Mouse (Mus musculus) heart, embryonic 13.5 days (tissue): ENCODE results near the gene Hif3a. TPM values are rescaled to one million over a fixed set of nuclear protein-coding genes. Genes with fewer than 3 reads are reported as not detected.
"Not testable (repeated sequence)": the region's sequence is repeated elsewhere in the genome, so short reads cannot be mapped to it uniquely, and the experiment has no call there.

ENCODE experiments used
- ATAC-seq: fragments of 200-750 bp; cut with Nextera tagmentation; 2 replicates; pipeline ENCODE4 v1.8.0; 2017; ENCODE audit warnings: moderate TSS enrichment; ENCODE audit not compliant: insufficient number of reproducible peaks, low FRiP score, low TSS enrichment; ENCODE audit errors: extremely low read depth
- H3K27ac ChIP-seq: fragments of 300-500 bp; sonication (generic); replicated peaks from 2 replicates; pipeline ENCODE4 v1.5.1; 2015; ENCODE audit warnings: moderate library complexity, mild to moderate bottlenecking, inconsistent platforms
- H3K27me3 ChIP-seq: fragments of 300-500 bp; sonication (generic); replicated peaks from 2 replicates; pipeline ENCODE4 v1.6.1; 2015; ENCODE audit warnings: mild to moderate bottlenecking, inconsistent platforms
- H3K36me3 ChIP-seq: fragments of 300-500 bp; sonication (generic); 2 replicates; pipeline ENCODE4 v1.6.1; 2015; ENCODE audit warnings: mild to moderate bottlenecking, inconsistent platforms
- H3K4me1 ChIP-seq: fragments of 300-500 bp; sonication (generic); 2 replicates; pipeline ENCODE4 v1.6.1; 2015; ENCODE audit warnings: inconsistent platforms
- H3K4me2 ChIP-seq: fragments of 300-500 bp; sonication (generic); 2 replicates; pipeline ENCODE4 v1.6.1; 2015; ENCODE audit warnings: inconsistent platforms, mild to moderate bottlenecking, moderate library complexity
- H3K4me3 ChIP-seq: fragments of 300-500 bp; sonication (generic); 2 replicates; pipeline ENCODE4 v1.5.1; 2015; ENCODE audit warnings: moderate library complexity, mild to moderate bottlenecking, inconsistent platforms
- H3K9ac ChIP-seq: fragments of 300-500 bp; sonication (generic); 2 replicates; pipeline ENCODE4 v1.6.1; 2015; ENCODE audit warnings: inconsistent platforms, mild to moderate bottlenecking, moderate library complexity
- H3K9me3 ChIP-seq: fragments of 300-500 bp; sonication (generic); 2 replicates; pipeline ENCODE4 v1.6.1; 2016; ENCODE audit warnings: inconsistent platforms
- WGBS: fragments of 180-500 bp; shearing (Covaris S2); methylation state at CpG from one replicate; pipeline ENCODE4 v1.1.7; 2015; ENCODE audit warnings: mixed read lengths; 5-methylcytosine and 5-hydroxymethylcytosine counted together
- polyA plus RNA-seq: library from polyadenylated mRNA; unstranded; fragments of >200 nt; fragmentation: Nextera tagmentation; extraction: Ambion mirVana; gene quantifications from 2 replicates; pipeline ENCODE4 v1.2.1, GENCODE M21; 2015

The Hif3a gene
- polyA plus RNA-seq = 26.7 and 26.8 TPM in 2 replicates

DNA sequence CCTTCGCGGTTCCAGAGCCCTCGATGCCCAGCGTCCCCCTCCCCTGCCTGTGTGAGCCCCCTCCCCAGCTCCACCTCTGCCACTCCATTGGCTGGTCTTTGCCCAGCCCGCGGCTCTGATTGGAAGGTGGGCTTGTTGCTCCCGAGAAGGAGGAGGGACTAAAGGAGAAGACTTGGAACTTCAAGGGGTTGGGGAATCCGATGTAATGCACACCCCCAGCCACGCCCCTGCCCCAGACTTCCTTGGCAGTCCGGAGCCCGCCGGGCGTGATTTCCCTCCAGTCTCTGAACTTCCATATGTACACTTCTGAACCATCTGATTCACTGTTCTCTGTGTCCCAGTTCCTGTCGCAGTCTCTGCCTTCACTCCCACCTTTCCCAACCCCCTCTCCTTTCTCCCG is at the start of gene Hif3a:
TSS of gene Hif3a (minus strand) at position 39 of the 400 bp plus-strand sequence.
- Histone ChIP-seq H3K9me3 (no peaks in the 10 kb centered on the region), H3K4me1 (peaks cover 55% of the 10 kb centered on the region), H3K9ac (peak within 1 kb of the TSS; percentile 93), H3K27me3 (no peaks in the 10 kb centered on the region), H3K4me3 (peak within 1 kb of the TSS; percentile 78), H3K36me3 (no peaks in the 10 kb centered on the region), H3K27ac (peak within 1 kb of the TSS; percentile 99), H3K4me2 (peak within 1 kb of the TSS; percentile 92)
- under 1% methylated on average over 15 of the region's 15 CpGs for WGBS
- ATAC-seq = peak; percentile 50; the same call in 1 of the 2 replicates

DNA sequence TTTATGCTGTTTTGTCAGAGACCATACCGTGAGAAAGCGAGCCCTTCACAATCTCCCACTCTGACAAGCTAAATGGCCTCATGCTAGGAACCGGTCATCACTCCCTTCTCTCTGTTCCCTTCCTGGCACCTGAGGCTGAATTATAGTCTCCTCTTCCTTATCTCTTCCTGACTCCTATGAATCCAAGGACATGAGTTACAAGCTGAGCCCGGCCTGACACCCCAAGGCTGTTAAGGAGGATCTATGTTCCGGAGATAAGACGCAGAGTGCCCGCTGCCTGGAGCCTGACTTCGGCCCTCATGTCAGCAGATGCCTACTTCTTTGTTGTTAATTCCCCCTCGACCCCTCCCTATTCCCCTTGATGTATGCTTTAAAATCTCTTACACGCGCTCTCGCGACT is 39.4 kb upstream of the Hif3a start:
- H3K9ac ChIP-seq, H3K9me3 ChIP-seq, H3K36me3 ChIP-seq, H3K4me3 ChIP-seq, H3K4me2 ChIP-seq, H3K27me3 ChIP-seq, H3K4me1 ChIP-seq, H3K27ac ChIP-seq, ATAC-seq: not testable (repeated sequence)
- 80% methylated on average over 13 of the region's 13 CpGs for WGBS

DNA sequence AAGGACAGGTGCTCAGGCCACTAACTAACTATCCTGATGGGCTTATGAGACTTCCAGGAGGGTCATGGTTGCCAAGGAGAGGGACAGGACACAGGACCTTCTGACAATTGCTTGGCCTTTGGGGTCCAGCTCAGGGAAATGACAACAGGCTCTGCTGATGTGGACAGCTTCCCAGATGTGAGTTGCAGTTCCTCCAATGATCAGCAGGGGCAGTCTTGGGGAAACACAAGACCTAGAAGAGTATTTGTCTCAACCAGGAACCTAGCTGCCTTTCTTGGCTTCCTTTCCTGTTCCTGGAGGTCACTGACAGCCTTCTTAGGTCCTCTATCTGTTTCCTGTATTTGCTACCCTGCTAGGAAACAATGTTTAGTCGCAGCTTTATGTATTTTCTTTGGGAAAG is 29.1 kb upstream of the Hif3a start:
- Histone ChIP-seq H3K27me3 (no peaks in the 10 kb centered on the region), H3K9me3 (no peaks in the 10 kb centered on the region), H3K9ac (no peak overlapping the region), H3K4me2 (no peak overlapping the region), H3K4me1 (no peaks in the 10 kb centered on the region), H3K27ac (no peak overlapping the region), H3K36me3 (no peaks in the 10 kb centered on the region), H3K4me3 (no peak overlapping the region)
- ATAC-seq = no peak
- 6% methylated on average over 1 of the region's 1 CpGs for WGBS

DNA sequence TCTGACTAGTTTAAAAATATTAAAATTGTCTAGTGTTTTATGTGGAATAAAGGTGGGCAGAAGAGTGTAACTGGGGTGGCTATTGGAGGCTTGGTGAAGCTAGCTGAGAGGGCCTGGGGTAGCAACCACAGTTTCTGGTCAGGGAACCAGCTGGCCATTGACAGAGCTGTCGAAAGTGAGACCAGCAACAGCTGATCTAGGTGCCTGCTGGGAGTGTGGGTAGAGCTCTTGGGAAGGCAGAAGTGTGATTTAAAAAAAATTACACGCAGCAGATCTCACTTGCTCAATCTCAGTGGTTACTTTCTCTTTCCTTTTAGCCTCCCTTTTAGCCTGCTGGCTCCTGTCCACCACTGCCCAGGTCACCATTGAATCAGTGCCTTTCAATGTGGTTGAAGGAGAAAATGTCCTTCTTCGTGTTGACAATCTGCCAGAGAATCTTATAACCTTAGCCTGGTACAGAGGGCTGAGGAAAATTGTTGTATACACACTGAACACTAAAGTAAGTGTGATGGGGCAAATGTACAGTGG is 27.9 kb upstream of the Hif3a start:
- H3K9ac ChIP-seq = no peak overlapping the region
- no peak overlapping the region for H3K4me2 ChIP-seq
- H3K27me3 ChIP-seq = no peaks in the 10 kb centered on the region
- ATAC-seq = no peak
- H3K9me3 ChIP-seq = no peaks in the 10 kb centered on the region
- H3K4me3 ChIP-seq = no peak overlapping the region
- no peak overlapping the region for H3K27ac ChIP-seq
- WGBS = 57% methylated on average over 3 of the region's 3 CpGs
- H3K36me3 ChIP-seq = no peaks in the 10 kb centered on the region
- H3K4me1 ChIP-seq = no peaks in the 10 kb centered on the region

- H3K27ac ChIP-seq = no peak overlapping the region
- no peaks in the 10 kb centered on the region for H3K9me3 ChIP-seq
- no peak for ATAC-seq
- no peak overlapping the region for H3K4me3 ChIP-seq
- no peak overlapping the region for H3K4me2 ChIP-seq
- no peaks in the 10 kb centered on the region for H3K27me3 ChIP-seq
- WGBS = 55% methylated on average over 3 of the region's 3 CpGs
- no peaks in the 10 kb centered on the region for H3K4me1 ChIP-seq
- H3K9ac ChIP-seq = no peak overlapping the region
- H3K36me3 ChIP-seq = no peaks in the 10 kb centered on the region
Observed at GRCm38 (mm10) chr7:17087731-17088130, 25.5 kb upstream of the Hif3a start.

DNA sequence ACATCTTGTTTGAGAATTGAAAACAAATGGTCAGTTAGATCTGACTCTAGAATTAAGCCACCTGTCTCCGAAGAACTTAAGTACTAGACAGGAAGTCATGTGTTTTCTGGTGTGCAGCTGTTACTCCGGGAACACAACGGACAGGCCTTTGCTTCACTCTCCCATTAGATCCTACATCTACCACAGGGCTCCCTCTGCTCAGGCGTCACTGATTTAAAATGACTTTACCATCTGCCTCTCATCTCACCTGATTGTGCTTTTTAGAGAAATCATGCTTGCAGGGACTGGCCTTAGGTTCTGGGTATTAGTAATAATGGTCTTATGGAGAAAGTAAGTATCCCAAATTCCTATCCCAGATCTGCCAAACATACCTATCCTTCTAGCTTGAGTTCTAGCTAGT is 20.5 kb upstream of the Hif3a start:
- Histone ChIP-seq H3K9me3 (no peaks in the 10 kb centered on the region), H3K9ac (no peak overlapping the region), H3K4me3 (no peak overlapping the region), H3K27ac (no peak overlapping the region), H3K36me3 (no peaks in the 10 kb centered on the region), H3K4me2 (no peak overlapping the region), H3K27me3 (no peaks in the 10 kb centered on the region), H3K4me1 (no peaks in the 10 kb centered on the region)
- WGBS = 73% methylated on average over 4 of the region's 4 CpGs
- no peak for ATAC-seq

GRCm38 (mm10) chr7:17078076-17078654 is 15.9 kb upstream of the Hif3a start:
- 75% methylated on average over 7 of the region's 7 CpGs for WGBS
- no peak for ATAC-seq
- H3K9me3 ChIP-seq = 0 out of 2 replicates have a peak, but pooled peaks cover 3% of the 10 kb centered on the region

DNA sequence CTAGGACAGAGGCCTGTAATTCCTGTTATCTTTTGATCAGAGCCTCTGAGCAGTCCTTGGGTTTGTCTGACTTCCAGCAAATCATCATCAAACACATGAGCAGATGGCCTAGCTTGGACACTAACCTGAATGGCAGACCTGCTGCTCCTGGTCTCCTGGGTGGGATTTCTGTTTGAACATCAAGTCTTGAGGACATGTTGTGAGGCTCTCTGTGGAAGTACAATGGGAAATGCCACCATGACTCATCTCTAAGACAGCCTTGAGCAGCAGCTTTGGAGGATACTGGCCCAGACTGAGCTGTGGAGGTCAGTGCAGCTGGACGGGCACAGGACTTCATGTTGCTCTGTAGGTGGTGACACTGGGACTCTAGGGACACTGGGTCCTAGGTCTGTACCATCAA is 14.3 kb upstream of the Hif3a start:
- no peak overlapping the region for H3K4me2 ChIP-seq

More at GRCm38 (mm10) chr7:17078076-17078654, 15.9 kb upstream of the Hif3a start:
- Histone ChIP-seq H3K36me3 (no peaks in the 10 kb centered on the region), H3K4me1 (no peaks in the 10 kb centered on the region), H3K9ac (no peak overlapping the region), H3K27me3 (no peaks in the 10 kb centered on the region), H3K4me3 (no peak overlapping the region), H3K27ac (no peak overlapping the region), H3K4me2 (no peak overlapping the region)

GRCm38 (mm10) chr7:17073904-17074615 is 11.8 kb upstream of the Hif3a start, which contains the start of gene Psg16:
Gene Psg16 (plus strand): TSS chr7:17074040.
- no peak within 1 kb of the TSS for H3K27ac ChIP-seq
- 0 out of 2 replicates have a peak, but pooled peaks cover 3% of the 10 kb centered on the region for H3K9me3 ChIP-seq
- ATAC-seq = no peak
- H3K36me3 ChIP-seq = no peaks in the 10 kb centered on the region
- peak within 1 kb of the TSS; percentile 4; the same call in 1 of the 2 replicates for H3K4me2 ChIP-seq
- H3K9ac ChIP-seq = no peak within 1 kb of the TSS
- H3K4me3 ChIP-seq = no peak within 1 kb of the TSS
- H3K4me1 ChIP-seq = no peaks in the 10 kb centered on the region
- WGBS = 57% methylated on average over 23 of the region's 23 CpGs
- H3K27me3 ChIP-seq = no peaks in the 10 kb centered on the region

More for the DNA sequence above, 14.3 kb upstream of the Hif3a start:
- WGBS = 88% methylated on average over 1 of the region's 1 CpGs
- Histone ChIP-seq H3K27me3 (no peaks in the 10 kb centered on the region), H3K9ac (no peak overlapping the region), H3K4me3 (no peak overlapping the region), H3K4me1 (no peaks in the 10 kb centered on the region), H3K27ac (no peak overlapping the region), H3K9me3 (0 out of 2 replicates have a peak, but pooled peaks cover 3% of the 10 kb centered on the region), H3K36me3 (no peaks in the 10 kb centered on the region)
- ATAC-seq = no peak

- no peak overlapping the region for H3K4me2 ChIP-seq
- H3K4me3 ChIP-seq = no peak overlapping the region
- no peaks in the 10 kb centered on the region for H3K36me3 ChIP-seq
- ATAC-seq = no peak
- no peak overlapping the region for H3K9ac ChIP-seq
- H3K27me3 ChIP-seq = no peaks in the 10 kb centered on the region
- 53% methylated on average over 5 of the region's 5 CpGs for WGBS
- H3K4me1 ChIP-seq = no peaks in the 10 kb centered on the region
- H3K27ac ChIP-seq = no peak overlapping the region
- 0 out of 2 replicates have a peak, but pooled peaks cover 3% of the 10 kb centered on the region for H3K9me3 ChIP-seq
Observed at GRCm38 (mm10) chr7:17073513-17073903, 11.3 kb upstream of the Hif3a start.

GRCm38 (mm10) chr7:17067651-17068050 is 5.4 kb upstream of the Hif3a start:
- not testable (repeated sequence) for H3K4me2 ChIP-seq, H3K9ac ChIP-seq, H3K9me3 ChIP-seq, ATAC-seq, H3K36me3 ChIP-seq, H3K27me3 ChIP-seq, H3K4me3 ChIP-seq
- WGBS = 27% methylated on average over 5 of the region's 5 CpGs
- Histone ChIP-seq H3K4me1 (peaks cover 11% of the 10 kb centered on the region), H3K27ac (peak overlapping the region; percentile 0; the same call in 1 of the 2 replicates)
